Mouse (Mus musculus): ENCODE measurements around the gene Gse1. TPM values are rescaled to one million over a fixed set of nuclear protein-coding genes. Genes with fewer than 3 reads are reported as not detected.

Gse1 gene
- polyA plus RNA-seq, 1 experiment from 2014 or later: 22.2 TPM

DNA sequence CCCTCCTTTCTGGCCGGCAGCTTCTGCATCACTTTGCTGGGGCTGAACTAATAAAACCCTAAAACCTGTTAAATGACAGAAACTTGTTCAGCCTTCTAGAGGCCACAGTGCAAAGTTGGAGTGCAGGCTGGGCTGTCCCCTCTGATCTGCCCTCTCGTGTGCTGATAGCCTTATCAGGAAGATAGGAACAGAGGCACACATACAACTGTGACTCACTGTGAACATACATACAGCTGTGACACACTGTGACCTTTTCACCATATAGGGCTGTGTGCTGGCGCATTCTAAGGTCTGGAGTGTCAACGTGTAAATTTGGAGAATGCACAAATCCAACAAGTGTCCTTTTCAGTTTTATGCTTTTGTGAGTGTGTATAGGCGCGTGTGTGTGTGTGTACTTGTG lies 226.1 kb downstream of the Gse1 start:
- no peak overlapping the region for H3K4me2 ChIP-seq (ENCODE audit: low read depth, low read length, severe bottlenecking)
- ATAC-seq (replicated peaks; ENCODE audit: low FRiP score) (no peak), DNase-seq (ENCODE audit: low spot score) (no peak)
- WGBS: 84% methylated on average over 6 of the region's 6 CpGs
- H3K36me3 ChIP-seq (ENCODE audit: control insufficient read depth, insufficient read depth, low read length): no peaks in the 10 kb centered on the region
- no peak overlapping the region for H3K4me3 ChIP-seq (ENCODE audit: low read depth, low read length)
- H3K27ac ChIP-seq (ENCODE audit: low read depth, low read length): no peak overlapping the region
- H3K9ac ChIP-seq (ENCODE audit: low read length): no peak overlapping the region
- H3K9me3 ChIP-seq (ENCODE audit: control insufficient read depth, low read length): no peaks in the 10 kb centered on the region
- peaks cover 33% of the 10 kb centered on the region for H3K4me1 ChIP-seq (replicated peaks; ENCODE audit: control insufficient read depth, insufficient read depth, low read length)
- no peaks in the 10 kb centered on the region for H3K27me3 ChIP-seq (ENCODE audit: control insufficient read depth, insufficient read depth, low read length)

DNA sequence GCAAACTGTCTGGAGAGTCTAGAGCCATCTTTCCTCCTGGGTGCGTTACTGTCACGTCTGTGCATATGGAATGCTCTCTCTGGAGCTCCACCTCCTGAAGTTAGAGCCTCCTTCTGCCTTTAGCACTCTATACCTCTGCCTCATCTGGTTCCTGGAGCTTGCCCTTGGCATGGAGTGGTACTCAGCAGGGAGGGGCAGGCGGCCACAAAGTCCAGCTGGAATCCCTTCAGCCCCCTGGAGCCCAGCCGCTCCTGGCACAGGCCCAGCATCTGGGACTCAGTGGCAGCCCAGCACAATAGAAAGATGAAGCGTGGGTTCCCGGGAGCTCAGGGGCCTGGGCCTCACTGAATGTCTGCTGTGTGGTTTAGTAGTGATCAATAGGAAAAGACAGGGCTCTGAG lies 232.1 kb downstream of the Gse1 start:
- Histone ChIP-seq H3K4me3 (ENCODE audit: low read depth, low read length) (no peak overlapping the region), H3K36me3 (ENCODE audit: control insufficient read depth, insufficient read depth, low read length) (no peaks in the 10 kb centered on the region), H3K9me3 (ENCODE audit: control insufficient read depth, low read length) (no peaks in the 10 kb centered on the region), H3K9ac (ENCODE audit: low read length) (peak overlapping the region; percentile 12), H3K4me1 (replicated peaks; ENCODE audit: control insufficient read depth, insufficient read depth, low read length) (peaks cover 32% of the 10 kb centered on the region), H3K27me3 (ENCODE audit: control insufficient read depth, insufficient read depth, low read length) (no peaks in the 10 kb centered on the region), H3K27ac (ENCODE audit: low read depth, low read length) (0 out of 2 replicates have a peak overlapping the region, but pooled peaks have one; percentile 37), H3K4me2 (ENCODE audit: low read depth, low read length, severe bottlenecking) (0 out of 2 replicates have a peak overlapping the region, but pooled peaks have one; percentile 15)
- WGBS: 58% methylated on average over 6 of the region's 6 CpGs
- ATAC-seq (replicated peaks; ENCODE audit: low FRiP score) (0 out of 2 replicates have a peak, but pooled peaks have one; percentile 8), DNase-seq (ENCODE audit: low spot score) (no peak)

DNA sequence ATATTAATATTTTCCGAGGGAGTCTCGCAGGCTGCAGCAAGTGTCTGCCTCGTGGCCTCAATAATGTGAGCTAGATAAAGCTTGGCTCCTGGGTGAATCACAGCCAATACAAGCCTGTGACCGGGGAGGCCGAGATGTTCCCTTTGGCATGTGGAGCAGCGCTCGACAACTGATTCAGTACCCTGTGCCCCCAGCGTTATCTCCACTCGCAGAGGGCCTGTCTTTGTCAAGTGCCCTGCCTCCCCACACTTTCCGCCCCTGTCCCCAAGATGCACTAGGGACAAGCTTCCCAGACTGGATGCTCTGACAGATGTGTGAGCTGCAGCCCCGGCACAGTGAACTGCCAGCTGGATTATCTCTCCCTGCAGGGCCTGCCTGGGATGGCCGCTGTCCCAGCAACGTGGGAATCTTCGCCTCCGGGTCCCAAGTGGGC lies 233.9 kb downstream of the Gse1 start:
- Histone ChIP-seq H3K27me3 (ENCODE audit: control insufficient read depth, insufficient read depth, low read length) (no peaks in the 10 kb centered on the region), H3K27ac (ENCODE audit: low read depth, low read length) (no peak overlapping the region), H3K36me3 (ENCODE audit: control insufficient read depth, insufficient read depth, low read length) (no peaks in the 10 kb centered on the region), H3K9me3 (ENCODE audit: control insufficient read depth, low read length) (no peaks in the 10 kb centered on the region), H3K4me3 (ENCODE audit: low read depth, low read length) (no peak overlapping the region), H3K4me2 (ENCODE audit: low read depth, low read length, severe bottlenecking) (no peak overlapping the region), H3K4me1 (replicated peaks; ENCODE audit: control insufficient read depth, insufficient read depth, low read length) (peaks cover 29% of the 10 kb centered on the region), H3K9ac (ENCODE audit: low read length) (peak overlapping the region; percentile 23; the same call in 1 of the 2 replicates)
- ATAC-seq (replicated peaks; ENCODE audit: low FRiP score) (no peak), DNase-seq (ENCODE audit: low spot score) (no peak)
- 43% methylated on average over 15 of the region's 15 CpGs for WGBS

DNA sequence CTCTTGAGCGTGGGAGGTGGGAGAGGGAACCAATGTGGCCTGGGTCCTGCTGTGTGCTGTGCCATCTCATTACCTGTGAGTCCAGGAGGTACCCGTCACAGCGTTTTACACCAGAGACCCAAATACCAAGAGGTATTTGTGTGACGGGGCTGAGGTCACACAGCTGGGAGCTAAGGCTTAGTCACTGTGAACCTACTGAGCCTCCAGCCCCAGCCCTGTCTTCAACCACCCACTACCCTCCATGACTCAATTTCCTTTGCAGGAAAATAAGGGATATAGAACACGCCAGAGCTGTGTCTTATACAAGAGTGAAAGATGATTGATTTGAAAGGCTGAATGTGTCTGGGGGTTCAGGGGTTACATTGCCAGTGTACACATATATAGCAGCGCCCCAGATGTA lies 234.4 kb downstream of the Gse1 start:
- ATAC-seq (replicated peaks; ENCODE audit: low FRiP score) (no peak), DNase-seq (ENCODE audit: low spot score) (no peak)
- Histone ChIP-seq H3K4me1 (replicated peaks; ENCODE audit: control insufficient read depth, insufficient read depth, low read length) (peaks cover 29% of the 10 kb centered on the region), H3K9ac (ENCODE audit: low read length) (no peak overlapping the region), H3K9me3 (ENCODE audit: control insufficient read depth, low read length) (no peaks in the 10 kb centered on the region), H3K27ac (ENCODE audit: low read depth, low read length) (no peak overlapping the region), H3K36me3 (ENCODE audit: control insufficient read depth, insufficient read depth, low read length) (no peaks in the 10 kb centered on the region), H3K27me3 (ENCODE audit: control insufficient read depth, insufficient read depth, low read length) (no peaks in the 10 kb centered on the region), H3K4me2 (ENCODE audit: low read depth, low read length, severe bottlenecking) (no peak overlapping the region), H3K4me3 (ENCODE audit: low read depth, low read length) (no peak overlapping the region)
- WGBS: 69% methylated on average over 6 of the region's 6 CpGs

DNA sequence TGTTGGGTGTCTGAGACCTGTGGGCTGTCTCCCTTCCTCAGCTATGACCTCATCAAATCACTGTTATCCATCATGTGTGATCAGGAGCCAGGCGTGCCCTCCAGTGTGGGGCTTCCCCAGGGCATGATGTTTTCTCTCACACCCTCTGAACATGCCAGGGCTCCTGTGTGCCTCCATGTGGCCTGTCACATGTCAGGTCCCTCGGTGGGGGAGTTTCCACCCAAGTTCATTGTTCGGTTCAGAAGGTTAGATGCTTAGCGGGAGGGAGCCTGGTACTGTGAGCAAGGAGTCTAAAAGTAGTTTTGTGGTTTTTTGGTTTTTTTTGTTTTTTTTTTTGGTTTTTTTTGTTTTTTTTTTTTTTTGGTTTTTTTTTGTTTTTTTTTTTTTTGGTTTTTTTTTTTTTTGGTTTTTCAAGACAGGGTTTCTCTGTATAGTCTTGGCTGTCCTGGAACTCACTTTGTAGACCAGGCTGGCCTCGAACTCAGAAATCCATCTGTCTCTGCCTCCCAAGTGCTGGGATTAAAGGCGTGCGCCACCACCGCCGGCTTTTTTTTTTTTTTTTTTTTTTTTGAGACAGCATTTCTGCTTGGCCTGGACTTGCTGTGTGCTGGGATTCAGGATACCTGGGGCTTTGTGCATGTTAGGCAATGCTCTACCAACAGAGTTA lies 235.8 kb downstream of the Gse1 start:
- H3K4me3 ChIP-seq (ENCODE audit: low read depth, low read length): no peak overlapping the region
- no peak overlapping the region for H3K27ac ChIP-seq (ENCODE audit: low read depth, low read length)
- peaks cover 27% of the 10 kb centered on the region for H3K4me1 ChIP-seq (replicated peaks; ENCODE audit: control insufficient read depth, insufficient read depth, low read length)
- ATAC-seq (replicated peaks; ENCODE audit: low FRiP score): no peak
- no peaks in the 10 kb centered on the region for H3K27me3 ChIP-seq (ENCODE audit: control insufficient read depth, insufficient read depth, low read length)
- H3K4me2 ChIP-seq (ENCODE audit: low read depth, low read length, severe bottlenecking): no peak overlapping the region
- no peak for DNase-seq (ENCODE audit: low spot score)
- WGBS: 92% methylated on average over 8 of the region's 9 CpGs
- H3K36me3 ChIP-seq (ENCODE audit: control insufficient read depth, insufficient read depth, low read length): no peaks in the 10 kb centered on the region
- no peaks in the 10 kb centered on the region for H3K9me3 ChIP-seq (ENCODE audit: control insufficient read depth, low read length)
- no peak overlapping the region for H3K9ac ChIP-seq (ENCODE audit: low read length)

DNA sequence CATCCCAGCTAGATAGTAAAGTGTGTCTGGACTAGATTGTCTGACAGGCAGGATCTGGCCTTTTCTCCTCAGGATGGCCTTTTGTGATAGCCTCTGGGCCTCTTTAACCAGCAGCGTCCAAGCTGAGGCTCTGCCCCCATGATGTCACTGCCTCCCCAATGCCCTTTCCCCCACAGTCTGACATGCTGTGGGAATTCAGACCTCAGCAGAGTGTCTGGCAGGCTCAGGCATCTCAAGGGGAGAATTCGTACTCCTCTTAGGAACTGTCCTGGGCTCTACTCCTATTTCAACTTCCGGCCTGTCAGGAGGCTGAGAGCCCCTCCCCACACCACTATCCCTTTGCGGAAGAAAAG lies 236.3 kb downstream of the Gse1 start:
- Histone ChIP-seq H3K4me2 (ENCODE audit: low read depth, low read length, severe bottlenecking) (no peak overlapping the region), H3K4me1 (replicated peaks; ENCODE audit: control insufficient read depth, insufficient read depth, low read length) (peaks cover 26% of the 10 kb centered on the region), H3K9me3 (ENCODE audit: control insufficient read depth, low read length) (no peaks in the 10 kb centered on the region), H3K9ac (ENCODE audit: low read length) (no peak overlapping the region), H3K4me3 (ENCODE audit: low read depth, low read length) (no peak overlapping the region), H3K27me3 (ENCODE audit: control insufficient read depth, insufficient read depth, low read length) (no peaks in the 10 kb centered on the region), H3K27ac (ENCODE audit: low read depth, low read length) (no peak overlapping the region), H3K36me3 (ENCODE audit: control insufficient read depth, insufficient read depth, low read length) (no peaks in the 10 kb centered on the region)
- no peak for ATAC-seq (replicated peaks; ENCODE audit: low FRiP score)
- no peak for DNase-seq (ENCODE audit: low spot score)
- WGBS: 64% methylated on average over 4 of the region's 4 CpGs

DNA sequence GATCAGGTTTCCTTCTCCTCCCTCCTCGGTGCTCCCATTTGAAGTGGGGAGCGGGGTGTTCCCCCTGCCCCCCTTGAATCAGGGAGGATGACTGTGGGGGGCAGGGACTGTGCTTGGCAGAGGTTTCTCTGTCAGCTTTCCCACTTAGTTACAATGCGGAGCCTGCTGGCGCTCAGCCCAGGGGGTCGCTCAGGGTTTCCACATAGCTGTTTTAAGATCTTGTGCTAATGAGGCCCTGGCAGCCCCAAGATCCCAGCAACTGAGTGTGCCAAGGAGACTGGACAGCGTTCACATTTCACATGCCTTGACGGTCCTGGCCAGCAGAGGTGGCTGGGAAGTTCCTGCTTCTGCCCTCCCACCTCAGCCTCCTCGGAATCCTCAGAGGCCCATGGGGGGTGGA lies 237.5 kb downstream of the Gse1 start:
- Histone ChIP-seq H3K4me2 (ENCODE audit: low read depth, low read length, severe bottlenecking) (no peak overlapping the region), H3K9me3 (ENCODE audit: control insufficient read depth, low read length) (no peaks in the 10 kb centered on the region), H3K27me3 (ENCODE audit: control insufficient read depth, insufficient read depth, low read length) (no peaks in the 10 kb centered on the region), H3K27ac (ENCODE audit: low read depth, low read length) (no peak overlapping the region), H3K9ac (ENCODE audit: low read length) (no peak overlapping the region), H3K36me3 (ENCODE audit: control insufficient read depth, insufficient read depth, low read length) (no peaks in the 10 kb centered on the region), H3K4me1 (replicated peaks; ENCODE audit: control insufficient read depth, insufficient read depth, low read length) (peaks cover 18% of the 10 kb centered on the region), H3K4me3 (ENCODE audit: low read depth, low read length) (no peak overlapping the region)
- no peak for DNase-seq (ENCODE audit: low spot score)
- 0 out of 2 replicates have a peak, but pooled peaks have one; percentile 29 for ATAC-seq (replicated peaks; ENCODE audit: low FRiP score)
- 14% methylated on average over 8 of the region's 8 CpGs for WGBS

DNA sequence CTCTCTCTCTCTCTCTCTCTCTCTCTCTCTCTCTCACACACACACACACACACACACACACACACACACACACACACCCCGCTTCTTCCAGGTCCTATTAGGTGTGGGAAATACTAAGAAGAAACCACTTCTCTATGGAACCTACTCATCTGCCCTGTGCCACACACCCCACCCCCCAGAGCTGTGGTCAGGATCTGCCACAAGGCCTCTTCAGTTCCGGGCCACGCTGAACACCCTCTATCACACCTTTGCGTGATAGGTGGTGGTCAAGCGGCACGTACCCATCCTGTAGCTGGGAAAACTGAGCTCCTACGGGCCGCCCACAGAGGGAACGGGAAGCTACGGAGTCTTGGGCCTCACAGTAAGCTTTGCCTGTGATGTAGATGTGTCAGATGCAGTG lies 238.0 kb downstream of the Gse1 start:
- ATAC-seq (replicated peaks; ENCODE audit: low FRiP score) (no peak), DNase-seq (ENCODE audit: low spot score) (no peak)
- no peaks in the 10 kb centered on the region for H3K36me3 ChIP-seq (ENCODE audit: control insufficient read depth, insufficient read depth, low read length)
- H3K9ac ChIP-seq (ENCODE audit: low read length): no peak overlapping the region
- H3K9me3 ChIP-seq (ENCODE audit: control insufficient read depth, low read length): no peaks in the 10 kb centered on the region
- H3K4me2 ChIP-seq (ENCODE audit: low read depth, low read length, severe bottlenecking): no peak overlapping the region
- H3K27ac ChIP-seq (ENCODE audit: low read depth, low read length): 0 out of 2 replicates have a peak overlapping the region, but pooled peaks have one; percentile 12
- WGBS: 49% methylated on average over 10 of the region's 10 CpGs
- peaks cover 24% of the 10 kb centered on the region for H3K4me1 ChIP-seq (replicated peaks; ENCODE audit: control insufficient read depth, insufficient read depth, low read length)
- H3K4me3 ChIP-seq (ENCODE audit: low read depth, low read length): no peak overlapping the region
- no peaks in the 10 kb centered on the region for H3K27me3 ChIP-seq (ENCODE audit: control insufficient read depth, insufficient read depth, low read length)

DNA sequence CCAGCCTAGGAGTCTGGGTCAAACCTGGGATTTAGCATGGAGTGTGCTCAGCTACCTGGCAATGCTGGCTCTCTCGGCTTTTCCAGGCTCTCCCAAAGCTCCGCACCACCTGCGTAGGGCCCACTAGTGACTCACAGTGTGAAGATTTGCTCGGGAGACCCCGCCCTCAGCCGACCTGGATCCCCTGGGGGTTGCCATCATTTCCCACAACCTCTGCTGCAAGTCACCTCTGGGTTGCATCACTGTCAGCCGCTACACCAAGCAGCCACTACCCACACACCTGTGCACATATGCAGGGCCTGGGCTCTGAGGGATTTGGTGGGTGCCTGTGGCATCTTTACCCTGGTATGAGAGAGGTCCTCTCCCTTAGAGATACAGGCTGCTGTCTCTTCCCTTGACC lies 239.3 kb downstream of the Gse1 start:
- Histone ChIP-seq H3K4me2 (ENCODE audit: low read depth, low read length, severe bottlenecking) (no peak overlapping the region), H3K36me3 (ENCODE audit: control insufficient read depth, insufficient read depth, low read length) (no peaks in the 10 kb centered on the region), H3K4me1 (replicated peaks; ENCODE audit: control insufficient read depth, insufficient read depth, low read length) (peaks cover 25% of the 10 kb centered on the region), H3K9me3 (ENCODE audit: control insufficient read depth, low read length) (no peaks in the 10 kb centered on the region), H3K27ac (ENCODE audit: low read depth, low read length) (no peak overlapping the region), H3K4me3 (ENCODE audit: low read depth, low read length) (no peak overlapping the region), H3K9ac (ENCODE audit: low read length) (no peak overlapping the region), H3K27me3 (ENCODE audit: control insufficient read depth, insufficient read depth, low read length) (0 out of 2 replicates have a peak, but pooled peaks cover 2% of the 10 kb centered on the region)
- no peak for DNase-seq (ENCODE audit: low spot score)
- ATAC-seq (replicated peaks; ENCODE audit: low FRiP score): no peak
- 92% methylated on average over 7 of the region's 7 CpGs for WGBS
